Mouse (Mus musculus) E14TG2a.4 (cell line): ENCODE results near the gene Cmtr1.

Experiments
- CTCF ChIP-seq: conservative IDR thresholded peaks from 2 replicates; pipeline ENCODE4 v1.5.1; 2014; ENCODE audit warnings: low read length
- POU5F1 ChIP-seq: IDR thresholded peaks from 2 replicates; pipeline ENCODE4 v1.6.1; 2014; ENCODE audit warnings: low read length, borderline replicate concordance

- TF ChIP-seq CTCF (no peak), POU5F1 (no peak)
Observed at GRCm38 (mm10) chr17:29678526-29678925, 18.1 kb downstream of the Cmtr1 start.
